Mouse (Mus musculus): Measurements from ENCODE around the gene Ccdc167. TPM values are rescaled to one million over a fixed set of nuclear protein-coding genes. Genes with fewer than 3 reads are reported as not detected.
A peak's percentile ranks its signal among the peaks of the same experiment; 100 is the strongest.
"Not testable (repeated sequence)": the region's sequence is repeated elsewhere in the genome, so short reads cannot be mapped to it uniquely, and the experiment has no call there.

The Ccdc167 gene
- polyA plus RNA-seq, 1 experiment from 2014 or later, result 11.0 TPM

DNA sequence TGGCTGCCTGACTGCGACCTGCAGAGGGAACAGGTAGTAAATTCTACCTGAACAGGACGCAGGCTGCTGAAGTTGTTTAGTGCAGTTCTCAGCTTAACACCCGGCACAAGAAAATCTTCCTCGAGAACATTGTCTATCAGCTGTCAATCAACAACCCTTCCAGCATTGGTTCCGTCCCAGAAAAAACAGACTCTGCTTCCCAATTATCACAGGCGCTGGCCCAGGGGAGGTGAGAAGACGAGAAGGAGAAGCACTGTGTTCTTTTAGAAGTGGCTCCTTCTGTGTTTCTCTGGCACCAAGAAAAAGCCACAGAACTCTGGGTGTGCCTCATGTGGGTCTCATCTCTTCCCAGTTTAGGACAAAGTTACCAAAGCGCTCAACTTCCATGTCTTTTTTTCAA, 1.8 kb upstream of the Ccdc167 start:
- H3K27me3 ChIP-seq, result no peaks in the 10 kb centered on the region
- peaks cover 10% of the 10 kb centered on the region; the same call in 1 of the 2 replicates for H3K36me3 ChIP-seq
- ATAC-seq (ENCODE audit: insufficient number of reproducible peaks, low FRiP score, low TSS enrichment, low read depth), result no peak
- H3K27ac ChIP-seq (replicated peaks), result no peak overlapping the region
- peaks cover 15% of the 10 kb centered on the region for H3K4me1 ChIP-seq
- no peak overlapping the region for H3K9ac ChIP-seq
- no peak overlapping the region for H3K4me3 ChIP-seq (replicated peaks)
- H3K4me2 ChIP-seq (replicated peaks), result no peak overlapping the region
- 81% methylated on average over 8 of the region's 8 CpGs for WGBS
- H3K9me3 ChIP-seq (replicated peaks), result no peaks in the 10 kb centered on the region

GRCm38 (mm10) chr17:29713734-29714133, 3.1 kb downstream of the Ccdc167 start:
- H3K4me1 ChIP-seq, result peaks cover 46% of the 10 kb centered on the region
- H3K9ac ChIP-seq; H3K36me3 ChIP-seq; ATAC-seq (ENCODE audit: insufficient number of reproducible peaks, low FRiP score, low TSS enrichment, low read depth); H3K27me3 ChIP-seq; H3K27ac ChIP-seq (replicated peaks); H3K9me3 ChIP-seq (replicated peaks); H3K4me2 ChIP-seq (replicated peaks); H3K4me3 ChIP-seq (replicated peaks): not testable (repeated sequence)
- 93% methylated on average over 4 of the region's 4 CpGs for WGBS

- no peaks in the 10 kb centered on the region for H3K27me3 ChIP-seq
- no peak overlapping the region for H3K4me3 ChIP-seq (replicated peaks)
- H3K9ac ChIP-seq, result no peak overlapping the region
- WGBS, result 67% methylated on average over 7 of the region's 7 CpGs
- peaks cover 50% of the 10 kb centered on the region for H3K4me1 ChIP-seq
- H3K36me3 ChIP-seq, result peaks cover 10% of the 10 kb centered on the region; the same call in 1 of the 2 replicates
- H3K27ac ChIP-seq (replicated peaks), result no peak overlapping the region
- no peak for ATAC-seq (ENCODE audit: insufficient number of reproducible peaks, low FRiP score, low TSS enrichment, low read depth)
- H3K9me3 ChIP-seq (replicated peaks), result no peaks in the 10 kb centered on the region
- H3K4me2 ChIP-seq (replicated peaks), result no peak overlapping the region
Observed at GRCm38 (mm10) chr17:29712565-29712964, 4.3 kb downstream of the Ccdc167 start.

DNA sequence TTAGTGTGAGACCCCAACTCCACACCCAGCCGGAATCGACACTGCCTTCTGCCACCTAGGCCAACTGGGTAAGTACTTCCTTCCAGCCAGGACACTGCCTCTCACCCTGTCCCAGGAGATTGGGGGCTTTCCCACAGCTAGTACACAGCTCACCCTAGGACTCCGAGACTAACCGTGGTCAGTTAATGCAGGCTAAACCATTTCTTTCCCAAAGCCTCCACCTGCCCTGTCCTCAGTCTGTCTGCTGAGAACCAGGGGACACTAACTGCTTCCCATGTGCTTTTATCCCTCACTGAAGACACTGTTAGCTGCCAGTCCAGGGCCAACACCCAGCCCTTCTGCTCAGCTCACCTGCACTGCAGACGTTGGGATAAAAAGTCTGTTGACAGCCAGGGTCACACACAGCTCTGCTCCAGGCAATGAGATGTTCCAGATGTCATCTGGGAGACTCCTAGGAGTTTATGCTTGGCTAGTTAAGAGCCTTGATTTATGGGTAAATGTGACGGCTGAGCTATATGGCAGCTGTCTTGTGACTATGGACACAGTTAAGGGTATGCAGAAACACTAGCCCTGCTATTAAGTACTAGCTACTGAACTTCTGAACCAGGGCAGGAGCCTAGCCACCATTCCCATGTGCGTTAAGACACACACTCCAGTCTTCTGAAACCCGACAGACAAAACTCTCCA, 5.0 kb downstream of the Ccdc167 start:
- no peak overlapping the region for H3K4me3 ChIP-seq (replicated peaks)
- WGBS, result 68% methylated on average over 8 of the region's 8 CpGs
- H3K27ac ChIP-seq (replicated peaks), result no peak overlapping the region
- peaks cover 10% of the 10 kb centered on the region; the same call in 1 of the 2 replicates for H3K36me3 ChIP-seq
- no peak overlapping the region for H3K9ac ChIP-seq
- no peaks in the 10 kb centered on the region for H3K9me3 ChIP-seq (replicated peaks)
- H3K4me2 ChIP-seq (replicated peaks), result no peak overlapping the region
- H3K27me3 ChIP-seq, result no peaks in the 10 kb centered on the region
- ATAC-seq (ENCODE audit: insufficient number of reproducible peaks, low FRiP score, low TSS enrichment, low read depth), result no peak
- H3K4me1 ChIP-seq, result peaks cover 51% of the 10 kb centered on the region

- WGBS, result 63% methylated on average over 19 of the region's 19 CpGs
- H3K27ac ChIP-seq (replicated peaks), result no peak overlapping the region
Observed at GRCm38 (mm10) chr17:29711076-29711744, 5.6 kb downstream of the Ccdc167 start.

GRCm38 (mm10) chr17:29710562-29711044, 6.2 kb downstream of the Ccdc167 start:
- WGBS, result 71% methylated on average over 11 of the region's 11 CpGs
- H3K4me2 ChIP-seq (replicated peaks), result no peak overlapping the region
- ATAC-seq (ENCODE audit: insufficient number of reproducible peaks, low FRiP score, low TSS enrichment, low read depth), result no peak
- H3K4me3 ChIP-seq (replicated peaks), result no peak overlapping the region
- H3K27me3 ChIP-seq, result no peaks in the 10 kb centered on the region
- peaks cover 46% of the 10 kb centered on the region for H3K4me1 ChIP-seq
- no peak overlapping the region for H3K27ac ChIP-seq (replicated peaks)
- no peaks in the 10 kb centered on the region for H3K9me3 ChIP-seq (replicated peaks)
- no peak overlapping the region for H3K9ac ChIP-seq
- peaks cover 10% of the 10 kb centered on the region; the same call in 1 of the 2 replicates for H3K36me3 ChIP-seq

More at GRCm38 (mm10) chr17:29711076-29711744, 5.6 kb downstream of the Ccdc167 start:
- H3K4me2 ChIP-seq (replicated peaks), result no peak overlapping the region
- H3K9me3 ChIP-seq (replicated peaks), result no peaks in the 10 kb centered on the region
- H3K4me1 ChIP-seq, result peaks cover 52% of the 10 kb centered on the region
- ATAC-seq (ENCODE audit: insufficient number of reproducible peaks, low FRiP score, low TSS enrichment, low read depth), result no peak
- H3K4me3 ChIP-seq (replicated peaks), result no peak overlapping the region
- peaks cover 10% of the 10 kb centered on the region; the same call in 1 of the 2 replicates for H3K36me3 ChIP-seq
- H3K9ac ChIP-seq, result no peak overlapping the region
- no peaks in the 10 kb centered on the region for H3K27me3 ChIP-seq

DNA sequence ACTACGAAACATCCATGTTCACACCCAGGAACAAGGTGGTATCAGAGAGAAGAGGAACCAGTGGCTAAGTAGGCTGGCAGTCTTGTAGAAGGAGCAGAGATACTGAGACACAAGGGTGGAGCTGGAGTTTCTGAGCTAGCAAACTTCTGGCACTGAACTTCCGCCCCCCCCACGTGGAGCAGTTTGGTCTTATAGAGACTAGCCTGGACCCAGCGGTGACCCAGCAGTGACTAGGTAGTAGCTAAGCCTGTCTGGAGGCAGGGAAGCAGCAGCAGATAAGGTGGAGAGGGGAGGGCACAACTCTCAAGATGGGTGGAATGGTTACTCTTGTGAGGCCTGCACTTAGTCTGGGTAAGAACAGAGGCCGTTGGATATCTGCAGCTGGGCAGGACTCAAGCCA, 8.1 kb downstream of the Ccdc167 start:
- H3K4me3 ChIP-seq (replicated peaks), result no peak overlapping the region
- H3K4me1 ChIP-seq, result peaks cover 45% of the 10 kb centered on the region
- no peak for ATAC-seq (ENCODE audit: insufficient number of reproducible peaks, low FRiP score, low TSS enrichment, low read depth)
- H3K4me2 ChIP-seq (replicated peaks), result no peak overlapping the region
- H3K27ac ChIP-seq (replicated peaks), result no peak overlapping the region
- no peaks in the 10 kb centered on the region for H3K9me3 ChIP-seq (replicated peaks)
- no peaks in the 10 kb centered on the region for H3K27me3 ChIP-seq
- H3K36me3 ChIP-seq, result peaks cover 5% of the 10 kb centered on the region
- H3K9ac ChIP-seq, result no peak overlapping the region
- 72% methylated on average over 5 of the region's 5 CpGs for WGBS

DNA sequence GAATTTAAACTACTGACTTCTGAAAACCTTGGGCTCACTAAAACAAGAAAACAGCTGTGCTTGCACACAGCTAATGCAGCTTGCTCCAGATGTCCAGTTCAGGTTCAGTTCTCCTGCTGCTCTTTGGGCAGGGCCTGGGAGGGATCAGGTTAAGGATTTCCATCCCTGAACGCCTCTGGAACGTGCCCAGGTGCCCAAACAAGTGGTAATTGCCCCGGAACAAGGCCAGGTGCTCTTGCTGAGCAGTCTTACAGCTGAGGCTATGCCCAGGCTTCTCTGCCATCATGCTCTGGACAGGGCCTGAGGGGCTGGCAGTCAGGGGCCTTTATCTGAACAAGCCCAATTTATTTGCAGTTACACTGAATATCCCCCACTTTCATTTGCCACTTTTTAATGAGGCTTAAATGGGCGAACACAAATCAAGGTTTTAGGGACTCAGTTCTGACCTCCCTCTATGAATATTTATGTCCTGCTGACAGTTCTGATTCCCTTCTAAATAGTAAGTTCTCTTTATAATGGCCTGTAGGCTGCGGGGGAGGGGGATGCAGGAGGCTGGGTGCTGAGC, 9.8 kb downstream of the Ccdc167 start:
- Histone ChIP-seq H3K27me3 (no peaks in the 10 kb centered on the region), H3K4me2 (replicated peaks) (no peak overlapping the region), H3K9ac (no peak overlapping the region), H3K36me3 (peaks cover 22% of the 10 kb centered on the region), H3K27ac (replicated peaks) (no peak overlapping the region), H3K9me3 (replicated peaks) (no peaks in the 10 kb centered on the region), H3K4me1 (peaks cover 45% of the 10 kb centered on the region), H3K4me3 (replicated peaks) (no peak overlapping the region)
- no peak for ATAC-seq (ENCODE audit: insufficient number of reproducible peaks, low FRiP score, low TSS enrichment, low read depth)
- WGBS, result 58% methylated on average over 5 of the region's 5 CpGs

DNA sequence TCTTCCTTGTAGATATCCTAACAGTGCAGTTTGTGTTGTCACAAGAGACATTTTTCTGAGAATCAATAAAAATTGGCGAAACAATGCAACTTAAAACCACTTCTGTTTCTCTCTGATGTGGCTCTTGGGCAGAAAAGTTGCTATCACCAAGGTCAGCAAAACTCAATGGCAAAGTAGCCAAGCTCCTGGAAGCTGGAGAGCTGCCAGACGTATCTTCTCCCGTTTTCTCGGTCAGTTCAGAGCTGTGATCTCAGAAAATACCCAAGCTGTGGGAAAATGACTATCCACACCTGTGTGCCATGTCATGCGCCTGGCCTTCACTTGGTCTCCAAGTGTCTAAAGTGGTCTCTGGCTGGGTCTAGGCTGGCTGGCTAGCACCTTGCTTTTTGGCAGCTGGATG, 11.0 kb downstream of the Ccdc167 start:
- Histone ChIP-seq H3K4me1 (peaks cover 35% of the 10 kb centered on the region), H3K36me3 (peaks cover 34% of the 10 kb centered on the region), H3K27me3 (no peaks in the 10 kb centered on the region), H3K9ac (no peak overlapping the region), H3K9me3 (replicated peaks) (no peaks in the 10 kb centered on the region), H3K27ac (replicated peaks) (no peak overlapping the region), H3K4me3 (replicated peaks) (no peak overlapping the region), H3K4me2 (replicated peaks) (no peak overlapping the region)
- no peak for ATAC-seq (ENCODE audit: insufficient number of reproducible peaks, low FRiP score, low TSS enrichment, low read depth)
- 77% methylated on average over 5 of the region's 5 CpGs for WGBS

DNA sequence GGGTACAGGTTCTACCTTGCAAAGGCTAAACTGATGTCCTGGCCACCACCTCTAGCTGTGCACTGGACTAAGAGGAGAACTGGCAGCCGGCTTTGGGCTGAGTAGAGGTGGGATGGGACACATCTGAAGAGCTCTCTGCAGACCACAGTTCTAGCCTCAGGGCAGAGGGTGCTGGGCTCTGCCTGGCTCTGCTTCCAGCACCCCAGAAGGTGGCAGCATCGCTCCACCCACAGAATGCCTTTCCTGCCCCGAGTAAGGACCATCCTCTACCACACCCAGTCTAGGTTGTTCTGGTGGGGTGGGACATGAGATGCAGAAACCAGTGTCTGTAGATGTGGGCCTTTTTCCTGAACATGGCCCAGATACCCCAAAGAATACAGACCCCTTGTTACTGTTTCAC, 12.1 kb downstream of the Ccdc167 start:
- Histone ChIP-seq H3K27ac (replicated peaks) (no peak overlapping the region), H3K9me3 (replicated peaks) (no peaks in the 10 kb centered on the region), H3K4me2 (replicated peaks) (no peak overlapping the region), H3K27me3 (no peaks in the 10 kb centered on the region), H3K9ac (no peak overlapping the region), H3K36me3 (peaks cover 45% of the 10 kb centered on the region), H3K4me1 (peaks cover 24% of the 10 kb centered on the region), H3K4me3 (replicated peaks) (no peak overlapping the region)
- ATAC-seq (ENCODE audit: insufficient number of reproducible peaks, low FRiP score, low TSS enrichment, low read depth), result 0 out of 2 replicates have a peak, but pooled peaks have one; percentile 21
- WGBS, result 23% methylated on average over 3 of the region's 3 CpGs

DNA sequence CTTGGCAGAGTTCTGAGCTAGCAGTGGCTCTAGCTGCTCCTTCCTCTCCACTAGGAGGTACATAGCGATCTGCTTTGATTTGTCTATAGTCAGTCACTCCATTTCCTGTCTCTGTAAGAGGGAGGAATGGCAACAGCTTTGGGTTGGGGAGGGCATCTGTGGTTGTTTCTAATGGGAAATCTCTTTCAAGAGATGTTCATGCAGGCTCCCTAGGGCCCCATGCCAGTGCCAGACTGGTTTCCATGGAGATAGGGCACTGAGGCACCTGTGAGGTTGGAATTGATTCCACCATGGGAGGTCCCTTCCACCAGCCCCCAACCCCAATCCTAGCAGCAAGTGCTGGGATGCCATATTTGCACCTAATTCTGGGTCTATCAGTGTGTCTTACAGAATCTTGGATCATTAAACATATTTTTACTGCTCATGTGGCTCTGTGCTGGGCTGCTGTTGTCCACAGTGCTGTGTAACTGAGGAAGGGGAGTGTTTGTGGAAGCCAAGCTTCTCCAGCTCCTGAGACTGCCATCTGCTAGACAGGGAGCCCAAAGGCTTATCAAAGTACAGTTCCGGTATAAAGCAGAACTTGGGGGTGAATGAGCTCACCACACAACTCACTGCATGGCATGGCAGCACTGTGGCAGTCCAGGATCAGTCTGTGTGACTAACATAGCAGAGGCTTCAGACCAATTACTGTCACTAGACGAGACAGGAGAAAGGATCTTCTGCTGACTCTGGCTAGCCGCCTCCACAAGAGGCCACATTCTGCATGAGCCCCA, 13.7 kb downstream of the Ccdc167 start:
- H3K4me1 ChIP-seq, result peaks cover 10% of the 10 kb centered on the region
- no peak overlapping the region for H3K4me3 ChIP-seq (replicated peaks)
- 71% methylated on average over 4 of the region's 4 CpGs for WGBS
- no peak overlapping the region for H3K4me2 ChIP-seq (replicated peaks)
- H3K9ac ChIP-seq, result no peak overlapping the region
- H3K27me3 ChIP-seq, result no peaks in the 10 kb centered on the region
- no peaks in the 10 kb centered on the region for H3K9me3 ChIP-seq (replicated peaks)
- ATAC-seq (ENCODE audit: insufficient number of reproducible peaks, low FRiP score, low TSS enrichment, low read depth), result no peak
- H3K27ac ChIP-seq (replicated peaks), result no peak overlapping the region
- peaks cover 62% of the 10 kb centered on the region for H3K36me3 ChIP-seq

All from embryonic facial prominence, embryonic 15.5 days (tissue).